Mouse (Mus musculus): ENCODE measurements around the gene Itih1.

DNA sequence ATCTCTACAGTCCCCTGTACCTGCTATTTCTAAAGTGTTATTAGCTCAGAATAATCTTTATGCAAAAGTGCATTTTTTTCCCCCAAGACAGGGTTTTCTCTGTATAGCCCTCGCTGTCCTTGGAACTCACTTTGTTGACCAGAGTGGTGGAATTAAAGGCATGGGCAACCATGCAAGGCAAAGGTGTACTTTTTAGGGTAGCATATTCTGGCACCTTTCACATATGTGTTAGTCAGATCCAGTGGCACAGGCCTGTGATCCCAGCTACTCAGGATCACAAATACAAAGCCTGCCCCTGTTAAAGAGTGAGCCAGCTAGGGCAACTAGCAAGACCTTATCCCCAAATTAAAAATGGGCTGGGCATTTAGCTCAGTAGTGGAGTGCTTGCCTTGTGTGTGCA is 17.3 kb upstream of the Itih1 start:
- no peak for TF ChIP-seq POLR2A (IDR thresholded peaks at IDR 0.05; ENCODE audit: borderline replicate concordance, extremely low read depth, insufficient read depth, insufficient read length, poor library complexity, severe bottlenecking)
- TF ChIP-seq CTCF (IDR thresholded peaks at IDR 0.05; ENCODE audit: borderline replicate concordance, extremely low read depth, insufficient read depth, insufficient read length), result no peak

Data from brain, embryonic 14.5 days (tissue).